Mouse (Mus musculus): ENCODE results near the gene Gbe1.

DNA sequence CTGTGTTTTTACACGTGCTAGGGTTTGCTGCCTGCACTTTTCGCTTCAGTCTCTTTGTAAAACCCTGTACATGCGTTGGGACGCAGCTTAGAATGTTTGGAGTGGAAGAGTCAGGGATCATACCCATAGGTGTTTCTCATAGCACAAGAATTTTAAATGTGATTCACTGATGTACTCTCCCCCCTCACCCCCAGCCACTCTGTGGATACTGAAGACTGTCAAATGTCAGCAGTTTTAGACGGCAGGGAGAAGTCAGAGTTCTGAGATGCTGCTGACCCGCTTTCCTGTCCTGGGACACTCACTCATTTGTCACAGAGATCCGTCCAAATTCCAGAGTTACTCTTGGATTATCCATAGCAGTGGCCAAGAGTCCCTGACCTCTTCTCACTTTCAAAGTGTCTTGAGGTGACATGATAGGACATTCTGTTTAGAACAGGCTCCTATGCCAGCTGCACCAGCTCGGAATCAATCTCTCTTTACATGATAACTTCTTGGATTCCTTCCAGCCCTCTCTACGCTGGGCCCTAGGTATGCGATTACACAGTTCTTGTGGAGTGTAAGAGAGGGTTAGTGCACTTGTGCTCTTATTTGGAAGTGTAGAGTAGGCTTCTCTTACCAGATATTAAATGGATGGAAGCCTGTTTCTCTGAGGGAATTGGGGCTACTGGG lies 7.0 kb downstream of the Gbe1 start:
- TF ChIP-seq CTCF (IDR thresholded peaks at IDR 0.05) (no peak), EP300 (IDR thresholded peaks at IDR 0.05) (no peak)
